Mouse (Mus musculus) forebrain, embryonic 11.5 days (tissue): ENCODE measurements around the gene Slc25a51. TPM values are rescaled to one million over a fixed set of nuclear protein-coding genes. Genes with fewer than 3 reads are reported as not detected.
"Not testable (repeated sequence)": the region's sequence is repeated elsewhere in the genome, so short reads cannot be mapped to it uniquely, and the experiment has no call there.

Experiments used
- ATAC-seq: fragments of 200-750 bp; cut with Nextera tagmentation; replicated peaks from 2 replicates; pipeline ENCODE4 v1.8.0; 2017; ENCODE audit warnings: moderate TSS enrichment; ENCODE audit not compliant: low FRiP score
- DNase-seq: peaks from one replicate; pipeline ENCODE4 v3.0.0-alpha.2; 2017; ENCODE audit warnings: low spot score
- H3K27ac ChIP-seq: fragments of 300-500 bp; sonication (generic); 2 replicates; pipeline ENCODE4 v1.5.1; 2014; ENCODE audit warnings: low read depth, low read length
- H3K27me3 ChIP-seq: fragments of 300-500 bp; sonication (generic); 2 replicates; pipeline ENCODE4 v1.6.1; 2014; ENCODE audit warnings: mild to moderate bottlenecking, low read length, mixed read lengths; ENCODE audit not compliant: control insufficient read depth, insufficient read depth
- H3K36me3 ChIP-seq: fragments of 300-500 bp; sonication (generic); 2 replicates; pipeline ENCODE4 v1.6.1; 2014; ENCODE audit warnings: mild to moderate bottlenecking, low read length, moderate library complexity, mixed read lengths; ENCODE audit not compliant: control insufficient read depth, insufficient read depth
- H3K4me1 ChIP-seq: fragments of 300-500 bp; sonication (generic); replicated peaks from 2 replicates; pipeline ENCODE4 v1.6.1; 2014; ENCODE audit warnings: low read length, mixed read lengths; ENCODE audit not compliant: control insufficient read depth, insufficient read depth
- H3K4me2 ChIP-seq: fragments of 300-500 bp; sonication (generic); 2 replicates; pipeline ENCODE4 v1.6.1; 2014; ENCODE audit warnings: low read depth, mild to moderate bottlenecking, low read length, moderate library complexity, mixed read lengths; ENCODE audit not compliant: severe bottlenecking
- H3K4me3 ChIP-seq: fragments of 300-500 bp; sonication (generic); 2 replicates; pipeline ENCODE4 v1.5.1; 2014; ENCODE audit warnings: low read depth, low read length
- H3K9ac ChIP-seq: fragments of 300-500 bp; sonication (generic); 2 replicates; pipeline ENCODE4 v1.6.1; 2014; ENCODE audit warnings: low read length
- H3K9me3 ChIP-seq: fragments of 300-500 bp; sonication (generic); 2 replicates; pipeline ENCODE4 v1.6.1; 2016; ENCODE audit warnings: low read length, mixed read lengths; ENCODE audit not compliant: control insufficient read depth
- WGBS: fragments of 180-500 bp; shearing (Covaris S2); extraction: QIAGEN DNeasy Blood & Tissue Kit; methylation state at CpG from one replicate; pipeline ENCODE4 v1.1.7; 2014; 5-methylcytosine and 5-hydroxymethylcytosine counted together
- microRNA-seq: library from miRNA; unstranded; fragments of <30 nt; microRNA quantifications from one replicate; pipeline ENCODE4, GENCODE M21; 2016; ENCODE audit not compliant: insufficient number of aligned reads
- polyA plus RNA-seq: library from polyadenylated mRNA; unstranded; fragments of >200 nt; fragmentation: Nextera tagmentation; extraction: Ambion mirVana; gene quantifications from 2 replicates; pipeline ENCODE4 v1.2.1, GENCODE M21; 2014

Gene Slc25a51
- polyA plus RNA-seq, 1 experiment from 2014 or later, result 87.0 TPM

DNA sequence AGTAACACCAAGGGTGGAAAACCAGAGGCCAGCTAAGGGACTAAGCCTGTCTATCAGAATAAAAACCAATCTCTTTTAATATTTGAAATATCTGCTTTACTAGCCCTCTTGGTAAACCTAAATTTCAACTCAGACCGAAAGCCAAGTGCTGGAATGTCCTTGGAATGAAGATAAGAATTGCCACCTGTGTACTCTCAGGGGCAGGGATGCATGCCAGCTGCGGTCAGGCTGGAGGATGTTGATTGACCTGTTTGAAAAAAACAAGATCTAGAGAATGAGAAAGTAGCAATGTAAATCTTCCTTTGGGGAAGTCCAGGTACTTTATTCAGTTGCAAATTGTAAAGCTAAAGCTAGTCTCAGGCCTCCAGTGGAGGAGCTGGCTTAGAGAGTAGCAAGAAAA, 26.4 kb downstream of the Slc25a51 start:
- not testable (repeated sequence) for DNase-seq, H3K4me3 ChIP-seq, H3K9me3 ChIP-seq, H3K27ac ChIP-seq, H3K9ac ChIP-seq, H3K36me3 ChIP-seq, ATAC-seq, H3K4me2 ChIP-seq, H3K27me3 ChIP-seq, H3K4me1 ChIP-seq
- 87% methylated on average over 2 of the region's 2 CpGs for WGBS

DNA sequence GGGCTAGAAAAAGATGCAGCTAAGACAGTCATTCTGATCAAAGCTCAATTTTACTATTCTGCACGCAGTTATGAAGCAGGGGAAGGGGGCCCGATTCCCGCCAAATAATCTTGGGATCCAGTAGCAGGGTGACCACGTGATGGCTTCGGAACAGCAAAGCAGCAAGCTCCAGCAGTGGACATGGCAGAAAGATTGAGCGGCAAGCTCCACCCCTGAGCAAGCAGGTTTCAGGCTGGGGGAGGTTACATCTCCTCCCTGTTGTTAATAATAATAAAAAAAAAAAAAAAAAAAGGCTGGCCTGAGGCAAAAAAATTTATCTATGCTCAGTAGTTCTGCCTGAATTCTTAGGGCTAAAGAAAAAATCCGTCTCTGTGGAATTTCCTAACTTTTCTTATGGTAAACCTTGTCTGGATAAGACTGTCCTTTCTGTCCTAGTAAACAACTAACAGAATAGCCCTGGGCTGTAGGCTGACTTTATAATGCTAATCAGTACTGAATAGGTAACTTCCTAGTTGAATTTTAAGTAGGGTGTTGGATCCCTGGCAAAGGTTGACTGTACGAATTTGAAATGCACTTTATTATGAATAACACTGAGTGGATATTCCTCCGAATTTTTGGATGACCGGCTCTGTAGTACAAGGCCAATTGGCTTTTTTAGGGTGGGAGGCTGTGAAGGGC, 27.5 kb downstream of the Slc25a51 start:
- not testable (repeated sequence) for H3K27me3 ChIP-seq, H3K4me3 ChIP-seq, H3K36me3 ChIP-seq, H3K27ac ChIP-seq, ATAC-seq, H3K9ac ChIP-seq, H3K9me3 ChIP-seq, H3K4me1 ChIP-seq, DNase-seq, H3K4me2 ChIP-seq
- WGBS, result 87% methylated on average over 10 of the region's 10 CpGs

DNA sequence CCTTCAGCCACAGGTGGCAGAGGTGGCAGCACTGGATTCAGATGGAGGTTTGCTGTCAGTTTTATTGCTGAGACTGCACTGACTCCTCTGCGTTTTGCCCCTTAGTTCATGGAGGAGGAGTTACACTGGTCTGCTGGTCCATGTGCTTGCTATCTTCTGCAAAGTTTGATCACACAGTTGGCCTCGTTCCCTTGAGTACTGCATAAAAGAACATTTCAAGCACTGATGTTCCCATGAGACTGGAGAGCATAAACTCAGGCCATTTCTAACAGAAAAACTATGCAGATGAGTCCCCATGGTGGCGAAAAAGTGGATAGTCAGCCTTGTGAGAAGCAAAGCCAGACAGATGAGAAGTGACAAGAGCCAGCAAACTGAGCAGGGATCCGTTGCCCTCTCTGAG, 32.0 kb downstream of the Slc25a51 start:
- 91% methylated on average over 4 of the region's 4 CpGs for WGBS
- H3K36me3 ChIP-seq, result peaks cover 3% of the 10 kb centered on the region; the same call in 1 of the 2 replicates

DNA sequence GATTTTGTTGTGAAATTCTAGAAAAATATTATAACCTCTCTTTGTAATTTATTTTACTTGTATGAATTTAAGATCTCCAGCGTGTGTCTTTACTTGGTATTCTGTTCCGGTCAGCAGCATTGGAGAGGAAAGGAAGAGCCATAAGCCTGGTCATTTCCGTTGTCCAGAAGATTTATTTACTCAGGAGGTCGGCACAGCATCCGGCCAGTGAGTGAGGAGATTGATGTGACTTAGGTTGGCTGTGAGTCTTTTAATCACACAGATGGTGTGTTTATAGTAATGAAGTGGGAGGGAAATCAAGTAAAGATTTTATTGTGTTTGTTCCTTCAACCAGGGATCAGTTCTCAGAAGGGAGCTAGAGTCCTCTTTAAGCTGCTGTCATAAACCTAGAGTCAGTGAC, 33.7 kb downstream of the Slc25a51 start:
- H3K36me3 ChIP-seq, result peaks cover 3% of the 10 kb centered on the region; the same call in 1 of the 2 replicates

More for the DNA sequence above, 32.0 kb downstream of the Slc25a51 start:
- DNase-seq, result no peak
- no peaks in the 10 kb centered on the region for H3K9me3 ChIP-seq
- H3K27ac ChIP-seq, result no peak overlapping the region
- H3K4me2 ChIP-seq, result no peak overlapping the region
- H3K4me1 ChIP-seq, result no peaks in the 10 kb centered on the region
- no peak for ATAC-seq
- H3K4me3 ChIP-seq, result no peak overlapping the region
- no peak overlapping the region for H3K9ac ChIP-seq
- no peaks in the 10 kb centered on the region for H3K27me3 ChIP-seq

DNA sequence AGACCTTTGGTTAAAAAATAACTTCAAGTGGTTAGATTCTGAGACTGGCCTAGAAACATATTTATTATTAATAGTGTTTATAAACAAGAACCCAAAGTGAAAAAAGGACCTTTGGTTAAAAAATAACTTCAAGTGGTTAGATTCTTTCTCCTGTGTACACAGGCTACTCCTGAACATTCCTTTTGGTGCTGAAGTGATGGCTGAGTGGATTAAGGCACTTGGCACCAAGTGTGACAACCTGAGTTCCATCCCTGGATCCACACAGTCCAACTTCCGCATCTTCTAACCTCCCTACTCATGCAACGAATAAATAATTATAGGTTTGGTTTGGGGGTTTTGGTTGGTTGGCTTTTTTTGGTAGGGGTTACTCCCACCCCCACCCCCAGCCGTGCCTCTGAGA, 37.3 kb downstream of the Slc25a51 start:
- 90% methylated on average over 3 of the region's 3 CpGs for WGBS
- H3K9ac ChIP-seq, result no peak overlapping the region
- DNase-seq (no peak), ATAC-seq (no peak)
- no peak overlapping the region for H3K27ac ChIP-seq
- H3K4me1 ChIP-seq, result no peaks in the 10 kb centered on the region
- H3K9me3 ChIP-seq, result no peaks in the 10 kb centered on the region
- no peaks in the 10 kb centered on the region for H3K27me3 ChIP-seq
- H3K4me2 ChIP-seq, result no peak overlapping the region
- H3K4me3 ChIP-seq, result no peak overlapping the region
- H3K36me3 ChIP-seq, result peaks cover 3% of the 10 kb centered on the region; the same call in 1 of the 2 replicates

More for the DNA sequence above, 33.7 kb downstream of the Slc25a51 start:
- no peaks in the 10 kb centered on the region for H3K9me3 ChIP-seq
- H3K4me3 ChIP-seq, result no peak overlapping the region
- no peaks in the 10 kb centered on the region for H3K4me1 ChIP-seq
- no peak overlapping the region for H3K27ac ChIP-seq
- H3K4me2 ChIP-seq, result no peak overlapping the region
- ATAC-seq (no peak), DNase-seq (no peak)
- WGBS, result 82% methylated on average over 5 of the region's 5 CpGs
- H3K27me3 ChIP-seq, result no peaks in the 10 kb centered on the region
- no peak overlapping the region for H3K9ac ChIP-seq

DNA sequence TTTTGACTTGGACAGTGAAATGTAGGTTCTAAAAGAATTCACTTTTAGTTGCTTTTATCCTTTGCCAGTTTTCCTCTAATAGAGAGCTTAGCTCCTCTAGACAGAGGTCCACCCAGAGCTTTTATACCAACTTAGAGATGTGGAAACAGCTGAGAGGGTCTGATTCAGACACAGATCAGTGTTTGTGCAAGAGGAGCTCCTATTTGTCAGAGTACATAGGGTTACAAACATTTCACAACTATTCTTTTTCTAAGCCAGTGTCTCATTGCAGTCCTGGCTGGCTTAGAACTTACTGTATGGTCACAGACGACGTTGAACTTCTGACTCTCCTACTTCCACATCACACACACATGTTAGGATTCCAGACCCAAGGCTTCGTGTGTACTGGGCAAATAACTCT, 51.9 kb downstream of the Slc25a51 start:
- Histone ChIP-seq H3K4me1 (no peaks in the 10 kb centered on the region), H3K27ac (no peak overlapping the region), H3K36me3 (no peaks in the 10 kb centered on the region), H3K27me3 (no peaks in the 10 kb centered on the region), H3K9ac (no peak overlapping the region), H3K4me3 (no peak overlapping the region), H3K9me3 (no peaks in the 10 kb centered on the region), H3K4me2 (no peak overlapping the region)
- ATAC-seq (no peak), DNase-seq (no peak)
- 91% methylated on average over 3 of the region's 3 CpGs for WGBS

Small RNA genes within 50 kb of the gene (microRNA-seq; reads per million reads assigned to microRNA genes)
- gene Gm25692, result not detected

Other genes starting within 250 kb of the Slc25a51 start
- gene Frmpd1, start 223.9 kb downstream of the Slc25a51 start, polyA plus RNA-seq, result 1.3 TPM in 2 replicates
- 14.1 and 15.4 TPM in 2 replicates for gene Trmt10b, start 111.6 kb downstream of the Slc25a51 start, polyA plus RNA-seq
- gene Dcaf10, start 66.7 kb downstream of the Slc25a51 start, polyA plus RNA-seq, result 12.3 and 12.6 TPM in 2 replicates
- 98.0 and 113 TPM in 2 replicates for gene Exosc3, start 66.0 kb downstream of the Slc25a51 start, polyA plus RNA-seq
- gene Shb, start 123.7 kb upstream of the Slc25a51 start, polyA plus RNA-seq, result 8.2 and 9.7 TPM in 2 replicates